Mouse (Mus musculus) layer of hippocampus, postnatal 25 days (tissue): Measurements from ENCODE around the gene Il1rapl1. TPM values are rescaled to one million over a fixed set of nuclear protein-coding genes. Genes with fewer than 3 reads are reported as not detected.

Experiments used
- DNase-seq, 2 experiments: peaks; one replicate each; pipeline ENCODE4 v3.0.0; 2022; ENCODE audit warnings: mixed read lengths in 2 of 2, low spot score in 1 of 2; ENCODE audit errors: extremely low spot score in 1 of 2
- total RNA-seq, 2 experiments: library from RNA; stranded (reverse); gene quantifications; 2 replicates each; pipeline ENCODE4 v1.2.3; 2021

Gene Il1rapl1
- 10 to 100 TPM; 16.2 to 20.5 TPM for total RNA-seq

- DNase-seq: peak in 1 of 2 experiments; percentile 10
These were observed at the start of gene Il1rapl1 for GRCm38 (mm10) chrX:88115609-88116073. Gene Il1rapl1 (minus strand): TSS chrX:88115645.

- DNase-seq: no peak
These were observed 42.6 kb upstream of the Il1rapl1 start for GRCm38 (mm10) chrX:88158037-88158436.

GRCm38 (mm10) chrX:88125612-88126011 is 10.2 kb upstream of the Il1rapl1 start:
- no peak for DNase-seq

GRCm38 (mm10) chrX:88120070-88120469 is 4.6 kb upstream of the Il1rapl1 start:
- DNase-seq: no peak

- no peak for DNase-seq
These were observed 2.4 kb upstream of the Il1rapl1 start for GRCm38 (mm10) chrX:88117858-88118257.

GRCm38 (mm10) chrX:88116326-88116725 is 881 bp upstream of the Il1rapl1 start:
- no peak for DNase-seq

GRCm38 (mm10) chrX:88113561-88113960 is 1.9 kb downstream of the Il1rapl1 start:
- no peak for DNase-seq

- DNase-seq: no peak
These were observed 3.2 kb downstream of the Il1rapl1 start for GRCm38 (mm10) chrX:88112254-88112653.

GRCm38 (mm10) chrX:88109733-88110132 is 5.7 kb downstream of the Il1rapl1 start:
- no peak for DNase-seq

GRCm38 (mm10) chrX:88093936-88094569 is 21.4 kb downstream of the Il1rapl1 start:
- DNase-seq: no peak

GRCm38 (mm10) chrX:88089873-88090272 is 25.6 kb downstream of the Il1rapl1 start:
- DNase-seq: no peak

- DNase-seq: no peak
These were observed 42.6 kb downstream of the Il1rapl1 start for GRCm38 (mm10) chrX:88072741-88073419.

GRCm38 (mm10) chrX:88070368-88070767 is 45.1 kb downstream of the Il1rapl1 start:
- DNase-seq: no peak

GRCm38 (mm10) chrX:88043556-88043955 is 71.9 kb downstream of the Il1rapl1 start:
- DNase-seq: no peak

GRCm38 (mm10) chrX:88038984-88039383 is 76.5 kb downstream of the Il1rapl1 start:
- no peak for DNase-seq

- no peak for DNase-seq
These were observed 218.3 kb downstream of the Il1rapl1 start for GRCm38 (mm10) chrX:87897172-87897571.

GRCm38 (mm10) chrX:87891916-87892315 is 223.5 kb downstream of the Il1rapl1 start:
- DNase-seq: no peak

- DNase-seq: no peak
These were observed 261.3 kb downstream of the Il1rapl1 start for GRCm38 (mm10) chrX:87854107-87854506.

- DNase-seq: no peak
These were observed 301.6 kb downstream of the Il1rapl1 start for GRCm38 (mm10) chrX:87813884-87814283.

- DNase-seq: no peak
These were observed 307.7 kb downstream of the Il1rapl1 start for GRCm38 (mm10) chrX:87807717-87808116.

- no peak for DNase-seq
These were observed 322.4 kb downstream of the Il1rapl1 start for GRCm38 (mm10) chrX:87793011-87793410.

GRCm38 (mm10) chrX:87710589-87710988 is 404.9 kb downstream of the Il1rapl1 start:
- no peak for DNase-seq
